Mouse (Mus musculus): ENCODE measurements around the gene Invs.

The Invs gene

GRCm38 (mm10) chr4:48279498-48280134 is at the start of gene Invs, which contains the start of gene Erp44:
Gene Invs (plus strand): TSS chr4:48279760.
Gene Erp44 (minus strand): TSS chr4:48279558.
- peak; percentile 92 for DNase-seq

DNA sequence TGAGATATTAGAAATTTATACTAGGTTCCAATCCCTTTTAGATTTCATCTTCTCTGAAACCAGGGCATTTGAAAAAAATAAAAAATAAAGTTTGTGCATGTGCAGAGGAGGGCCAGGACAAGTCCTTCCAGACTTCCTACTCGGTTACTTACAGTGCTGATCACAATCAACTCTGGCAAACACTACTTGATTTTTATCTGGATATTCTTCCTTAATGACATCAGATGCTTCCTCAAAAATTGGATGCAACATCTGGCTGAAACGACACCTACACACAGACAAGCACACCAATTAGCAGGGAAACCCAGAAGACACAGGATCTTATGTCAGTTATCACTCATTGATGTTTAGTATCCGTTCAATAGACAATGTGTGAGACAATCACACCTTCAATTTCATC is 42.8 kb upstream of the Invs start:
- no peak for DNase-seq

GRCm38 (mm10) chr4:48239046-48239445 is 40.5 kb upstream of the Invs start:
- DNase-seq = no peak

- no peak for DNase-seq
Observed at GRCm38 (mm10) chr4:48242482-48242881, 37.1 kb upstream of the Invs start.

- DNase-seq = no peak
Observed at GRCm38 (mm10) chr4:48243737-48244136, 35.8 kb upstream of the Invs start.

DNA sequence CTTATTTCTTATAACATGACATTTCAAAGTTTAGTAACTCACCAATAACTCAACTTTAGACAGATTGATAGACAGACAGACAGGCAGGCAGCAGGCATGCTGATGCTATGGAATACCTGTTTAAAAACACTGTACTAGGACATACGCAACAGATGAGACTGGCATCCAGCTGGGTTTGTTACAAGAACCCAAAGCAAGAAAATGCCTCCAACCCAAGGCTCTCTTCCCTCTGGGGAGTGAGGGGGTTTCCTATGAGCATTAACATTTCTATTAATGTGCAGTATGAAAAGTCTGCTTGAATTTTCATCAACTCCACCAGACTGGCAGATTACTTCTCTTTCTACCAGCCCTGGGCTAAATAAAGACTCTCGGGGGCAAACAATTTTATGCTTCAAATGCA is 35.3 kb upstream of the Invs start:
- DNase-seq = no peak

- no peak for DNase-seq
Observed at GRCm38 (mm10) chr4:48253266-48253665, 26.3 kb upstream of the Invs start.

DNA sequence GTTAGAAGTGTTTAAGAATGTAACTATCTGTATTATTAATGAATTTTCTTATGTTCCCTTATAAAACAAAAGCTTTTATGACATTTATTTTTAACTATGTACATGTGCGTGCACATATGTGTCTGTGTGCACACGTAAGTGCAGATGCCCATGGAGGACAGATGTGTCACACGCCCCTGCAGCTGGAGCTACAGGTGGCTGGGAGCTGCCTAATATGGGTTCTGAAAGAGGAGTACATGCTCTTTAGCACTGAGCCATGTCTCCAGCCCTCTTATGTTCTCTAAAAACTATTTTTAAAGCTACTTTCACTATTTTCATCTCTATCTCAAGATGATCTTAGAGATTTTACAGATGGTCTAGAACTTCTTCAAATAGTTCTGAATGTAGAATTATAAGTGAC is 21.5 kb upstream of the Invs start:
- no peak for DNase-seq

- no peak for DNase-seq
Observed at GRCm38 (mm10) chr4:48267683-48268082, 11.9 kb upstream of the Invs start.

GRCm38 (mm10) chr4:48268127-48268526 is 11.4 kb upstream of the Invs start:
- DNase-seq = no peak

DNA sequence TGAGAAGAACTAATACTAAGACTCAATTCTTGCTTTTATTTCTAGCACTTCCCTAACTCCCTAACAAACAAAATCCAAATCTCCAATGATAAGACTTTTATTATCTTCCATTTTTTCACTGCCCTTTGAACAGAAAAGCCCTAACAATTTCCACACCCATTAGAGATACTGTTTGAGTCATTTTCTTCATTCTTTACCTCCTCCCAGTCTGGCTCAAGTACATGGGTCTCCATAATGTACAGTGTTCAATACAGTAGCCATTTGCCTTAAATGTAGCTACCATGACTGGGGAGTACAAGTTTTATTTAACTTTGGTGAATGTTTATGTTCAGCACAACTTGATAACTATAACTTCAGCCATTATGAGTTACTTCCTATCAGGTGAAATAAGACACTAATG is 9.0 kb upstream of the Invs start:
- no peak for DNase-seq

- no peak for DNase-seq
Observed at GRCm38 (mm10) chr4:48271838-48272237, 7.7 kb upstream of the Invs start.

DNA sequence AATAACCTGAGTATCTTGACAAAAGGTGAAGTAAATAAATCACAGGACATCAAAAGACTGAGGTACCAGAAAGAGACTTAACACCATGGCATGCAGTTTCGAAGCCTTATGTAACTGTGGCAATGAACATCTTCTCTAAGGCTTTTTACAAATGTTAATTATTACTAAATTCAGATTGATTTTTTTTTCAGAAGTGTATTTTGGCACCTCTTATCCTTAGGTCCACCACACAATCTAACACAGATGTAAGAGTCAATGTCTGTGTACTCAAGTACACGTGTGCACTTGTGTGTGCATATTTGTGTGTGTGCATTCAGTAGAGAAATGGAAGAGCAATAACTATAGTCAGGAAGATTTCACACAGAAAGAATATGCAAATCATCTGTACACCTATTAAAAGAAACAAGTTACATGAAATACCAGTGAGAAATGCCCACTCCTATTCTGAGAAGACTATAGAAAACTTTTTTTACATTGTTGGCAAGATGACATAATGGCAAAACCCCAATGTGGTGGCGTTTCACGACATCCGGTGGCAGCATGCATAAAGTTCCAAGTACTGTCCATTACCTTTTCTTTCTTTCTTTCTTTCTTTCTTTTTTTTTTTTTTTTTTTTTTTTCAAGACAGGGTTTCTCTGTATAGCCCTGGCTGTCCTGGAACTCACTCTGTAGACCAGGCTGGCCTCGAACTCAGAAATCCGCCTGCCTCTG is 6.3 kb upstream of the Invs start:
- no peak for DNase-seq

GRCm38 (mm10) chr4:48275736-48276135 is 3.8 kb upstream of the Invs start:
- DNase-seq = no peak

DNA sequence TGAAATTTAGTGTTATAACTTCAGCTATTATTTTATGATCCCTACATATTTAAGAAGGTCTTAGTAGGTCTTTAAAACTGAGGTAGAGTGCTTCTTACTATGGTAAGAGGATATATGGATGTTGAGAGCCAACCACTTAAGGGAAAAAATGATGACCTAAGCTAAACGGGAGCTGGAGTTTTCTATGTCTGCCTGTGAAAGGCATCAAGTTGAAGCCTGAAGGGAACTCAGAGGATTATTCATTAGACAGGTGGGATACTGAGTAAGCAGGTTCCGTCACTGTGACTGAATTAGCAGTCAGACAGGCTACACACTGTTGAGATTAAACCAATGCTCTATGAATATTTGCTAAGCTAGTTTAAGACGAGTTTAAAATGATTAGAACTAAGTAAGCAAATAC is 2.5 kb upstream of the Invs start:
- DNase-seq = no peak

- DNase-seq = no peak
Observed at GRCm38 (mm10) chr4:48278757-48279497, 633 bp upstream of the Invs start.

DNA sequence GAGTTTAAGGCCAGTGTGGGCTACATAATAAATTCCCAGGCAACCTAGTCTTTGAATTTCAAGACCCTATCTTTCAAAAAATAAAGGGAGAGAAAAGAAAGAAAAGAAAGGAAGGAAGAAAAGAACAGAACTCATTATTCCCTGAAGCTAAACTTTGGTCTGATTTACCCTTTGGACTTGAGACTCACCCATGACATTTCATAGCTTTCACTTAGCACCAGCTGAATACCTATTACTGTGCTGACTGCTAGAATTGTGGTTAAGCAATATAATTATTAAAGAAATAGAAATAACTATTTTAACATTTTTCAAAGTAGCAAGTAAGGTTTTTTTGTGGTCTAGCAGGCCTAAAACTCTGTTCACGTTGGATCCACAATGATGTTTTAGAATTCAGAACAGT is 1.6 kb downstream of the Invs start:
- no peak for DNase-seq

- no peak for DNase-seq
Observed at GRCm38 (mm10) chr4:48287086-48287757, 7.7 kb downstream of the Invs start.

- DNase-seq = no peak
Observed at GRCm38 (mm10) chr4:48314814-48315213, 35.3 kb downstream of the Invs start.

DNA sequence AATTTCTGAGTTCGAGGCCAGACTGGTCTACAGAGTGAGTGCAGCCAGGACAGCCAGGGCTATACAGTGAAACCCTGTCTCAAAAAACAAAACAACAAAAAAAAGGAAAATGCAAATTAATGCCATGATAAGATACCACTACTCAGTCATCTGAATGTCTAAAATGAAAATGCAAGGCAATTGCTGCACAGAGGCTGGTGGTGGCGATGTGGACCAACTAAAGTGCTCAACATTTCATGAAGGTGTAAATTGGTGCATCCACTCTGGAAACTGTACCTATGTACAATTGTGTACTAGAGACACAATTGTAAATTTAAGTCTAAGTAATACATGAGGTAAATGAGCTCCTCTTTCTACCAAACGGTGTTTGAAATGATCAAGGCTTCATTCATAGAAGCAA is 36.5 kb downstream of the Invs start:
- DNase-seq = no peak

DNA sequence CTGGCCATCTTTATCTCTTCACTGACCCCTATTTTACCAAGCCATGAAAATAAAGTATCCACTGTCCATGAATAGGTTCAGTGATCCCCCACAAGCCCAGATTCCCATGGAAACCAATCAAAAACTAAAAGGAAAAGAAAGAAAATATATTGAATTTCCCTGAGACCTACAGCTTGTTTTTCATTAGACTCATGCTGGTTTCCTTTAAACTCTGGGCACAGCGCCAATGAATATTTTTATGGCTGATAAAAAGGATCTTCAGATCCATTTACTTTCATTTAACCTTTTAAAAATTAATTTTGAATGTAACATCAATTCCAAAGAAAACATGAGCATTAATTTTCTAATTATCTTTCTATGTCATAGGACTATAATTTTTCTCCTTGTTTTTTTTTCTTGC is 41.7 kb downstream of the Invs start:
- no peak for DNase-seq

DNA sequence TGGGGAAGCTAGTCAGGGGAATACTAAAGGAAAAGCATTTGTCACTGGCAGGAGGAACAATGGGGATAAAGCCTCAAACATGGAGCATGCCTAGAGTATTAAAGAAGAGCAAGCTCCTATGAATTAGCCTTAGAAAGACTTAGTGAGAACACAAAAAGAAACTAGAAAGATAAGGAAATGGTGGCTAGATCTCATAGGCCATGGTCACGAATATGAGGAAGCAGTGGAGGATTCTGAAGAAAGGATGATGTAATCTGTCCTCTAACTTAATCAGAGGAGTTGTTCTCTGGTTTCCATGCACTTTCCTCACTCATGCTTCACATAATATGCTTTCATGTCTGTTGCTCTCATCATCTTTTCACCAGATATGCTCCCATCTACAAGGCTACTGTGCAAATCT is 42.5 kb downstream of the Invs start:
- DNase-seq = no peak

DNA sequence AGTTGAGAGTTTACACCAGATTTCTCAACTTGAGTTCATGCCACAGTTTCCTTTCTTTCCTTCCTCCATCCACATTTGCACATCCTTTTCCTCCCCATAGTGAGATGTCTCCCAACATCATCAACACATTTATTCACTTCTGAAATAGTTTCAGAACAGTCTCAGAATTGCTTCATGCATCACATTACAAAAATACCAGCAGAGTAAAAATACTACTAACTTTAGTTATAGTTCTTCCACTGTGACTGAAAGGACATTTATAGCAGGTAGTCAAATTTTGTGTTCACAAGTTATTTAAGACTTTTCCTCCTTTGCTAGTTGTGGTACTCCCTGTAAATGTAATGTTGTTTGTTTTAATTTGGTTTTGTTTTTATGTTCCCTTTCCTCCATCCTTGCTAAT is 47.6 kb downstream of the Invs start:
- DNase-seq = no peak

- DNase-seq = no peak
Observed at GRCm38 (mm10) chr4:48328042-48328441, 48.5 kb downstream of the Invs start.
